Mouse (Mus musculus) CH12.LX (cell line): Measurements from ENCODE around the gene Isl1. TPM values are rescaled to one million over a fixed set of nuclear protein-coding genes. Genes with fewer than 3 reads are reported as not detected.

Experiments used
- DNase-seq: peaks from one replicate; pipeline ENCODE4 v3.0.0-alpha.2; 2013; ENCODE audit errors: extremely low read depth
- H3K27ac ChIP-seq: 2 replicates; pipeline ENCODE4 v1.5.1; 2012; ENCODE audit warnings: low read depth, mild to moderate bottlenecking, control low read depth, moderate library complexity; ENCODE audit not compliant: insufficient read depth
- H3K27me3 ChIP-seq: replicated peaks from 2 replicates; pipeline ENCODE3; 2012; ENCODE audit warnings: inconsistent platforms
- H3K36me3 ChIP-seq, 2 experiments: replicated peaks in 1 of 2; 2 replicates each; pipeline versions ENCODE3 to v1.6.1; 2012; ENCODE audit warnings: inconsistent platforms in 1 of 2, low read length in 1 of 2, mild to moderate bottlenecking in 1 of 2, mixed read lengths in 1 of 2, moderate library complexity in 1 of 2; ENCODE audit not compliant: control insufficient read depth in 1 of 2, insufficient read depth in 1 of 2
- H3K4me1 ChIP-seq, 2 experiments: 2 replicates each; pipeline ENCODE4 v1.6.1; 2012; ENCODE audit warnings: inconsistent platforms in 1 of 2, moderate library complexity in 1 of 2; ENCODE audit not compliant: insufficient read depth in 2 of 2, control insufficient read depth in 1 of 2
- H3K4me2 ChIP-seq: 2 replicates; pipeline ENCODE4 v1.6.1; 2012; ENCODE audit warnings: low read depth, mild to moderate bottlenecking, control low read depth; ENCODE audit not compliant: poor library complexity, insufficient read depth, severe bottlenecking
- H3K4me3 ChIP-seq, 3 experiments: fragments of 150-350 bp in 1 of 3; sonication (generic) in 1 of 3; replicated peaks in 1 of 3; 2 replicates each; pipeline versions ENCODE3 to v1.5.1; 2011 to 2012; ENCODE audit warnings: low read depth in 2 of 3, low read length in 2 of 3, mild to moderate bottlenecking in 2 of 3, moderate library complexity in 2 of 3, control low read depth in 1 of 3, improper control_type of control experiment in 1 of 3, inconsistent platforms in 1 of 3, mixed read lengths in 1 of 3; ENCODE audit not compliant: poor library complexity in 1 of 3
- H3K79me2 ChIP-seq: replicated peaks from 2 replicates; pipeline ENCODE4 v1.6.1; 2012; ENCODE audit warnings: mild to moderate bottlenecking, moderate library complexity; ENCODE audit not compliant: control insufficient read depth, poor library complexity, insufficient read depth, severe bottlenecking; ENCODE audit errors: extremely low read depth
- H3K9ac ChIP-seq: 2 replicates; pipeline ENCODE4 v1.6.1; 2012; ENCODE audit warnings: low read depth, mild to moderate bottlenecking, control low read depth, moderate library complexity; ENCODE audit not compliant: insufficient read depth
- H3K9me3 ChIP-seq: replicated peaks from 2 replicates; pipeline ENCODE3; 2012; ENCODE audit warnings: low read length, inconsistent platforms, mixed read lengths
- BHLHE40 ChIP-seq: IDR thresholded peaks from 2 replicates; pipeline ENCODE4 v1.6.1; 2011; ENCODE audit warnings: mild to moderate bottlenecking, low read depth, low read length, improper control_type of control experiment
- CHD1 ChIP-seq: IDR thresholded peaks from 2 replicates; pipeline ENCODE4 v1.6.1; 2012; ENCODE audit warnings: low read depth, low read length, improper control_type of control experiment, inconsistent platforms
- CHD2 ChIP-seq: IDR thresholded peaks from 2 replicates; pipeline ENCODE4 v1.6.1; 2011; ENCODE audit warnings: low read length, improper control_type of control experiment
- CTCF ChIP-seq, 2 experiments: IDR thresholded peaks in 1 of 2; conservative IDR thresholded peaks in 1 of 2; 2 replicates each; pipeline ENCODE4 v1.5.1; 2011 to 2012; ENCODE audit warnings: low read depth in 2 of 2, low read length in 2 of 2, improper control_type of control experiment in 1 of 2, inconsistent platforms in 1 of 2, mild to moderate bottlenecking in 1 of 2, moderate library complexity in 1 of 2
- ELF1 ChIP-seq: IDR thresholded peaks from 2 replicates; pipeline ENCODE4 v1.6.1; 2014; ENCODE audit warnings: low read depth, mild to moderate bottlenecking, inconsistent platforms, low read length, improper control_type of control experiment
- ETS1 ChIP-seq: conservative IDR thresholded peaks from 2 replicates; pipeline ENCODE4 v1.6.1; 2012; ENCODE audit warnings: low read depth, mild to moderate bottlenecking, inconsistent platforms, low read length, improper control_type of control experiment, moderate library complexity
- GABPA ChIP-seq: IDR thresholded peaks from 2 replicates; pipeline ENCODE4 v1.6.1; 2012; ENCODE audit warnings: low read depth, low read length, improper control_type of control experiment, inconsistent platforms; ENCODE audit not compliant: insufficient replicate concordance
- HCFC1 ChIP-seq: IDR thresholded peaks from 2 replicates; pipeline ENCODE4 v1.6.1; 2012; ENCODE audit warnings: low read depth, mild to moderate bottlenecking, inconsistent platforms, low read length, improper control_type of control experiment
- JUN ChIP-seq: IDR thresholded peaks from 2 replicates; pipeline ENCODE4 v1.6.1; 2011; ENCODE audit warnings: low read depth, mild to moderate bottlenecking, low read length, improper control_type of control experiment, moderate library complexity; ENCODE audit not compliant: insufficient read depth
- JUND ChIP-seq: conservative IDR thresholded peaks from 2 replicates; pipeline ENCODE4 v1.6.1; 2011; ENCODE audit warnings: low read depth, low read length, improper control_type of control experiment
- KAT2A ChIP-seq: IDR thresholded peaks from 2 replicates; pipeline ENCODE4 v1.6.1; 2012; ENCODE audit warnings: low read length, improper control_type of control experiment, inconsistent platforms; ENCODE audit not compliant: insufficient replicate concordance
- MAFK ChIP-seq: IDR thresholded peaks from 2 replicates; pipeline ENCODE4 v1.6.1; 2011; ENCODE audit warnings: low read length, improper control_type of control experiment; ENCODE audit not compliant: insufficient replicate concordance
- MAX ChIP-seq: IDR thresholded peaks from 2 replicates; pipeline ENCODE4 v1.6.1; 2011; ENCODE audit warnings: low read length, improper control_type of control experiment
- MEF2A ChIP-seq: IDR thresholded peaks from 2 replicates; pipeline ENCODE4 v1.6.1; 2014; ENCODE audit warnings: low read depth, mild to moderate bottlenecking, inconsistent platforms, low read length, improper control_type of control experiment, borderline replicate concordance
- POLR2AphosphoS2 ChIP-seq: IDR thresholded peaks from 2 replicates; pipeline ENCODE4 v1.6.1; 2011; ENCODE audit warnings: low read depth, low read length, improper control_type of control experiment
- RAD21 ChIP-seq: IDR thresholded peaks from 2 replicates; pipeline ENCODE4 v1.6.1; 2011; ENCODE audit warnings: low read depth, mild to moderate bottlenecking, low read length, improper control_type of control experiment, moderate library complexity
- SMC3 ChIP-seq: IDR thresholded peaks from 2 replicates; pipeline ENCODE4 v1.6.1; 2011; ENCODE audit warnings: low read depth, low read length, improper control_type of control experiment
- TBP ChIP-seq: conservative IDR thresholded peaks from 2 replicates; pipeline ENCODE4 v1.6.1; 2011; ENCODE audit warnings: low read depth, low read length, improper control_type of control experiment
- TCF12 ChIP-seq: IDR thresholded peaks from 2 replicates; pipeline ENCODE4 v1.6.1; 2014; ENCODE audit warnings: low read depth, mild to moderate bottlenecking, inconsistent platforms, low read length, improper control_type of control experiment
- USF2 ChIP-seq: conservative IDR thresholded peaks from 2 replicates; pipeline ENCODE4 v1.6.1; 2011; ENCODE audit warnings: low read depth, low read length, improper control_type of control experiment
- ZKSCAN1 ChIP-seq: IDR thresholded peaks from 2 replicates; pipeline ENCODE4 v1.6.1; 2012; ENCODE audit warnings: low read depth, inconsistent platforms, low read length, improper control_type of control experiment, borderline replicate concordance
- ZMIZ1 ChIP-seq: IDR thresholded peaks from 2 replicates; pipeline ENCODE4 v1.6.1; 2012; ENCODE audit warnings: low read depth, mild to moderate bottlenecking, inconsistent platforms, low read length, improper control_type of control experiment
- dilution Hi-C: fragments of 300-500 bp; cut with MboI; formaldehyde crosslinking; loops from 2 replicates; pipeline ENCODE4 v1.14.3; 2020; ENCODE audit warnings: low sequenced_read_pairs; ENCODE audit not compliant: extremely low pct_unique_long_range_greater_than_20kb, extremely low pct_ligation_motif_present
- in situ Hi-C: fragments of 300-500 bp; cut with MboI; formaldehyde crosslinking; loops from 3 replicates; pipeline ENCODE4 v1.14.3; 2019; ENCODE audit warnings: low sequenced_read_pairs, low pct_ligation_motif_present, low pct_unique_long_range_greater_than_20kb, mixed read lengths
- polyA plus RNA-seq: library from polyadenylated mRNA; unstranded; fragments of >175 nt; gene quantifications from 2 replicates; pipeline ENCODE4 v1.2.1, GENCODE M21; 2012; ENCODE audit warnings: low read depth; ENCODE audit not compliant: insufficient read length
- total RNA-seq, 2 experiments: library from RNA; depleted of rRNA; stranded (reverse); fragments of 300-350 nt in 1 of 2; fragments of >200 nt in 1 of 2; gene quantifications; 2 replicates each; pipeline ENCODE4 v1.2.3; 2012 to 2014

Gene Isl1
- total and polyA plus RNA-seq, 3 experiments: not detected

DNA sequence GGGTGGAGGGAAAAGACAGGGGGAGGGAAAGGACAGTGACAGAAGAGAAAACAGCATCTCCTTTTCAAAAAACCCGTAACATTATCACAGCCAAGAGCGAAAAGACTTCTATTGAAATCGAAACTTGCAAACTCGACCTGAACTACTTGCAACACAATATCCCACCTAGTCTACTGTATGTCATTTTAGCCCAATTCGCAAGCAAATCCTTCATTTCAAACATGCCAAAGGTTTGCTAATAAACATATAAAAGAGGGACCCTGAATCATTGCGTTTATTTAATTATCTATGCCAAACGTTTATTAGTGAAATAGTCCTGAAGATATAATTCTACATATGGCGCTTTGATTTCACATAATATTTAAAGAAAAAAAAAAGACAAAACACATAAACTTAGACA is 11.5 kb downstream of the Isl1 start:
- H3K27me3 ChIP-seq: no peaks in the 10 kb centered on the region
- no peak overlapping the region for H3K4me3 ChIP-seq
- dilution Hi-C loops: no loop called here
- H3K36me3 ChIP-seq: no peaks in the 10 kb centered on the region
- no peak for TF ChIP-seq TBP
- TF ChIP-seq ELF1: no peak
- TF ChIP-seq MEF2A: no peak
- TF ChIP-seq ZKSCAN1: no peak
- TF ChIP-seq BHLHE40: no peak
- no peak for TF ChIP-seq ETS1
- no peak for TF ChIP-seq POLR2AphosphoS2
- peaks cover 64% of the 10 kb centered on the region for H3K9me3 ChIP-seq
- in situ Hi-C loops: no loop called here
- H3K4me1 ChIP-seq: no peaks in the 10 kb centered on the region
- DNase-seq: no peak
- no peak overlapping the region for H3K4me2 ChIP-seq
- H3K79me2 ChIP-seq: no peaks in the 10 kb centered on the region
- no peak overlapping the region for H3K27ac ChIP-seq
- no peak overlapping the region for H3K9ac ChIP-seq

- H3K36me3 ChIP-seq: no peaks in the 10 kb centered on the region
- no peaks in the 10 kb centered on the region for H3K79me2 ChIP-seq
- H3K4me1 ChIP-seq: no peaks in the 10 kb centered on the region
- H3K9ac ChIP-seq: no peak overlapping the region
- no peak for TF ChIP-seq ZKSCAN1
- H3K9me3 ChIP-seq: peaks cover 59% of the 10 kb centered on the region
- in situ Hi-C loops: no loop called here
- dilution Hi-C loops: no loop called here
- H3K27ac ChIP-seq: no peak overlapping the region
- H3K27me3 ChIP-seq: no peaks in the 10 kb centered on the region
- no peak overlapping the region for H3K4me2 ChIP-seq
- H3K4me3 ChIP-seq: no peak overlapping the region
- no peak for DNase-seq
Measured at GRCm38 (mm10) chr13:116297048-116297811, 12.3 kb downstream of the Isl1 start.

GRCm38 (mm10) chr13:116295401-116295800 is 14.1 kb downstream of the Isl1 start:
- no peaks in the 10 kb centered on the region for H3K79me2 ChIP-seq
- dilution Hi-C loops (no loop called here), in situ Hi-C loops (no loop called here)
- H3K4me2 ChIP-seq: no peak overlapping the region
- TF ChIP-seq MAX: no peak
- no peak for TF ChIP-seq TBP
- TF ChIP-seq JUND: no peak
- TF ChIP-seq CHD2: no peak
- TF ChIP-seq CHD1: no peak
- no peak for TF ChIP-seq RAD21
- TF ChIP-seq USF2: no peak
- TF ChIP-seq POLR2AphosphoS2: no peak
- TF ChIP-seq KAT2A: no peak
- no peak for TF ChIP-seq CTCF (conservative IDR thresholded peaks at IDR 0.05 in 1 of 2, IDR thresholded peaks at IDR 0.05 in 1 of 2; ENCODE audit: low read depth in 2 of 2, low read length in 2 of 2)
- no peak for TF ChIP-seq TCF12
- no peak for TF ChIP-seq ELF1
- no peak for TF ChIP-seq GABPA
- no peak for TF ChIP-seq SMC3
- no peak for TF ChIP-seq JUN
- no peak for TF ChIP-seq HCFC1
- no peak for TF ChIP-seq MAFK
- TF ChIP-seq ZMIZ1: no peak
- no peak for TF ChIP-seq ETS1
- no peak overlapping the region for H3K27ac ChIP-seq
- no peak overlapping the region for H3K4me3 ChIP-seq
- H3K36me3 ChIP-seq: no peaks in the 10 kb centered on the region
- no peak overlapping the region for H3K9ac ChIP-seq
- no peaks in the 10 kb centered on the region for H3K4me1 ChIP-seq
- no peaks in the 10 kb centered on the region for H3K27me3 ChIP-seq
- DNase-seq: no peak
- H3K9me3 ChIP-seq: peaks cover 48% of the 10 kb centered on the region
